Mouse (Mus musculus) megakaryocyte, adult 5-6 weeks (primary cell): Measurements from ENCODE around the gene Gm20388. TPM values are rescaled to one million over a fixed set of nuclear protein-coding genes. Genes with fewer than 3 reads are reported as not detected.

ENCODE experiments used
- ATAC-seq: 2 replicates; pipeline ENCODE4 v1.8.0; 2016; ENCODE audit warnings: mild to moderate bottlenecking, inconsistent platforms; ENCODE audit not compliant: poor library complexity, severe bottlenecking
- total RNA-seq, 2 experiments: library from RNA; stranded (forward) in 1 of 2; stranded (reverse) in 1 of 2; fragments of 153-499, 151-499 nt in 1 of 2; fragments of 221-1000, 200-1000 nt in 1 of 2; gene quantifications; 2 replicates each; pipeline versions ENCODE4 v1.2.3 to v1.2.4; 2015 to 2017

The Gm20388 gene
- total RNA-seq, 2 experiments from 2014 or later, result 7.6 to 15.5 TPM

GRCm38 (mm10) chr8:122338852-122339251, 2428.2 kb downstream of the Gm20388 start:
- no peak for ATAC-seq

- no peak for ATAC-seq
These were observed 2430.1 kb downstream of the Gm20388 start for GRCm38 (mm10) chr8:122340761-122341160.

GRCm38 (mm10) chr8:122341790-122342189, 2431.1 kb downstream of the Gm20388 start:
- no peak for ATAC-seq

GRCm38 (mm10) chr8:122342362-122342761, 2431.7 kb downstream of the Gm20388 start:
- ATAC-seq, result no peak

GRCm38 (mm10) chr8:122342806-122343209, 2432.2 kb downstream of the Gm20388 start:
- ATAC-seq, result no peak

GRCm38 (mm10) chr8:122343341-122343740, 2432.7 kb downstream of the Gm20388 start:
- ATAC-seq, result 0 out of 2 replicates have a peak, but pooled peaks have one; percentile 6

- ATAC-seq, result peak; percentile 49
These were observed 2433.1 kb downstream of the Gm20388 start for GRCm38 (mm10) chr8:122343758-122344157.

GRCm38 (mm10) chr8:122344219-122344618, 2433.6 kb downstream of the Gm20388 start:
- ATAC-seq, result no peak

- no peak for ATAC-seq
These were observed 2434.8 kb downstream of the Gm20388 start for GRCm38 (mm10) chr8:122345181-122346095.

- no peak for ATAC-seq
These were observed 2437.3 kb downstream of the Gm20388 start for GRCm38 (mm10) chr8:122347811-122348552.

GRCm38 (mm10) chr8:122349357-122350297, 2439.0 kb downstream of the Gm20388 start:
- ATAC-seq, result peak; percentile 83

- no peak for ATAC-seq
These were observed 2439.9 kb downstream of the Gm20388 start for GRCm38 (mm10) chr8:122350309-122351089.

GRCm38 (mm10) chr8:122354157-122354556, 2443.5 kb downstream of the Gm20388 start:
- ATAC-seq, result no peak

- ATAC-seq, result no peak
These were observed 2445.3 kb downstream of the Gm20388 start for GRCm38 (mm10) chr8:122355642-122356606.

- ATAC-seq, result no peak
These were observed 2446.6 kb downstream of the Gm20388 start for GRCm38 (mm10) chr8:122357202-122357601.

GRCm38 (mm10) chr8:122357641-122358040, 2447.0 kb downstream of the Gm20388 start:
- no peak for ATAC-seq

- ATAC-seq, result no peak
These were observed 2448.6 kb downstream of the Gm20388 start for GRCm38 (mm10) chr8:122359111-122359775.
